Mouse (Mus musculus) testis, adult 2 months (tissue): ENCODE measurements at regions not wholly inside any gene's neighbourhood (a gene's known extent, or its start where the extent isn't known, plus 50 kb on each side); places are given as distances from the start of the nearest gene placed in this dataset.

Experiments used
- H3K27ac ChIP-seq: fragments of 200-500 bp; 2 replicates; pipeline ENCODE4 v1.5.1; 2012; ENCODE audit warnings: low read depth, low read length; ENCODE audit not compliant: control insufficient read depth, insufficient read depth
- H3K27me3 ChIP-seq: fragments of 200-500 bp; 2 replicates; pipeline ENCODE4 v1.6.1; 2012; ENCODE audit warnings: mild to moderate bottlenecking, low read length, moderate library complexity; ENCODE audit not compliant: control insufficient read depth, insufficient read depth
- H3K36me3 ChIP-seq: fragments of 200-500 bp; 2 replicates; pipeline ENCODE4 v1.6.1; 2012; ENCODE audit warnings: mild to moderate bottlenecking, low read length; ENCODE audit not compliant: control insufficient read depth, insufficient read depth
- H3K4me1 ChIP-seq: fragments of 200-500 bp; 2 replicates; pipeline ENCODE4 v1.6.1; 2012; ENCODE audit warnings: low read length; ENCODE audit not compliant: control insufficient read depth, insufficient read depth
- H3K4me3 ChIP-seq: fragments of 200-500 bp; 2 replicates; pipeline ENCODE4 v1.5.1; 2012; ENCODE audit warnings: low read depth, mild to moderate bottlenecking, low read length, moderate library complexity, mixed read lengths; ENCODE audit not compliant: control insufficient read depth
- CTCF ChIP-seq: fragments of 200-500 bp; IDR thresholded peaks from 2 replicates; pipeline ENCODE4 v1.5.1; 2012; ENCODE audit warnings: low read depth, mild to moderate bottlenecking, inconsistent platforms, low read length, moderate library complexity; ENCODE audit not compliant: control insufficient read depth, insufficient read depth, insufficient replicate concordance
- POLR2A ChIP-seq: fragments of 200-500 bp; IDR thresholded peaks from 2 replicates; pipeline ENCODE4 v1.6.1; 2012; ENCODE audit warnings: low read depth, mild to moderate bottlenecking, inconsistent platforms, low read length, moderate library complexity; ENCODE audit not compliant: control insufficient read depth

DNA sequence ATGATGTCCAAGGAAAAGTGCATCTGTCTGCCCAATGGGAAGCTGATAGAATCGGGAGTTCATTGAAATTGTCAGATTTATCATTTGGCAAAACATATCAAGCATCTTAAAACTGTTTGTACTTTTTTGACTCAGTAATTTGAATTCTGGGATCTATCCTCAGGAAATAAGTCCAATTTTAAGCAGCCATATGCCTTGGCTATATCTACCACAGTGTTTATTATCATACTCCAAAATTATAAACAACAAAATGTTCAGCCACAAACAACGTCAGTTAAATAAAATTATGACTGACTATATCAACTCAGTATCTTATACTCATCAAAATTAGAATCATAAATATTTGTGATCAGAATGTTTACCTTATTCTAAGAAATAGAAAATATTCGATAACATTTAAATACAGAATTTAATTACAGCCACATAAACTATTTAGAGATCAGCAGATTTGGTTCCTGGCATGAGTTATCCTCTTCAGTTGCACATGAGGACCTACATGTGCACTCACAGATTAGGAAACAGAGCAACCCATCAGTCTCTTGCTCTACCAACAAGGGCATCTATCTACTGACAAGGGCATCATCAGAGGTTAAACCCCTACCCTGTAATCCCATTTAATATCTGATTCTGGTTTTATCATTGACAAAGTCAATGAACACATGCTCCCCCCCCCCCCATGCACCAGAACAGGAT, 451.9 kb upstream of the Sphkap start:
- no peak overlapping the region for H3K4me3 ChIP-seq
- no peaks in the 10 kb centered on the region for H3K36me3 ChIP-seq
- H3K27me3 ChIP-seq: no peaks in the 10 kb centered on the region
- H3K4me1 ChIP-seq: no peaks in the 10 kb centered on the region
- TF ChIP-seq POLR2A (no peak), CTCF (no peak)
- no peak overlapping the region for H3K27ac ChIP-seq

DNA sequence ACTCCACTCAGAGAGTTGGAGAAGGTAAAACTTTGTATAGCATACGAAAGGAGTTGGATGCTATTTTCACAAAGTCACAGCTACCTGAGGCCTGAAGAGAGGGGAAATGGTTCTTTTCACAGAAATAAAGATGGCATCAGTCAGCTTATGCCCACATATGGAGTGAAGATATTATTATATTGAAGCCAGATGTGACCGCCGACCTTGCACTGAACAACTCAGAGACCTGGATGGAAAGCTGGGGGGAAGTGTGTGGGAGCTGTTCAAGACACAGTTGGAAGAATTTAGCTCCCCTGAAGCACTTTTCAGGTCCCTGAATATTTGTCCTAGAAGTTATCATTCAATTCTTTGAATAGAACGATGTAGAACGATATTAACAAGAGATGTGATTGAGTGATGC, 446.0 kb upstream of the Sphkap start:
- TF ChIP-seq CTCF: no peak
- TF ChIP-seq POLR2A: no peak
- H3K4me1 ChIP-seq: no peaks in the 10 kb centered on the region
- H3K4me3 ChIP-seq: no peak overlapping the region
- no peak overlapping the region for H3K27ac ChIP-seq
- H3K36me3 ChIP-seq: no peaks in the 10 kb centered on the region
- H3K27me3 ChIP-seq: no peaks in the 10 kb centered on the region

DNA sequence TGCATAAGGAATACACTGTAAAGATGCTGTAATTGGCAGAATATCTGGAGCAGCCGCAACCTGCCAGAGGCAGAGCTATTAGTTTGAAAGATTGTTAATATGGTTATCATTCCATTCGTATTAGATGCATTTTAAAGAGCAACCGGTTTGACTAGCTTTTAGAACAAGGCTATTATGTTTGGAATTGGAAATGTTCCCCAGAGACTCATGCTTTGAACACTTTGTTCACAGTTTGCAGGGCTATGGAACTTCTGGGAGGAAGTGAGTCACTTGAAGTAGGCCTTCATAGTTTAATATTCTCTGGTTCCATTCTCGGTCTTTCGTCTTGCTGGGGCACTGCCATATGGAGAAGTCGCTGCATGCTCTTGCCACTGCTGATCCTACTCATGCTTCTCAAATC, 443.1 kb upstream of the Sphkap start:
- TF ChIP-seq POLR2A (no peak), CTCF (no peak)
- no peak overlapping the region for H3K27ac ChIP-seq
- H3K36me3 ChIP-seq: no peaks in the 10 kb centered on the region
- H3K4me3 ChIP-seq: no peak overlapping the region
- H3K4me1 ChIP-seq: no peaks in the 10 kb centered on the region
- H3K27me3 ChIP-seq: no peaks in the 10 kb centered on the region

DNA sequence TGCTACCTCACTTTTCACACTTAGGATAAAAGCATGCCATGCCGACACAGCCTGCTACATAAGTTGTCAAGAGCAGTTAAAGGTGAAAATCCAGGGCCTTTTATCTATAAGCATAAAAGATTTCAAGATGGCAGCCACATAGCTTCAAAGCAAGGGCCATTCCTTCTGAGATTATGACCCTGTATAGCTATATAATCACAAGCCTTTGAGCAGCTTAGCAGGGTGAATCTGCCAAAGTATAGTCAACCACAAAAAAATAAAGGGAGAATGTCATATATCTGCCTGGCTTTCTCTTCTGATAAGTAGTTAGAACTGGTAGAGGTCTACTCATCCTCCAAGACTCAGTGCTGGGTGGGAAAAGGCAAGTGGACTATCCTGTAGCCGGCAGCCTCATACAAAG, 440.4 kb upstream of the Sphkap start:
- Histone ChIP-seq H3K4me1 (no peaks in the 10 kb centered on the region), H3K27ac (no peak overlapping the region), H3K27me3 (no peaks in the 10 kb centered on the region), H3K4me3 (no peak overlapping the region), H3K36me3 (no peaks in the 10 kb centered on the region)
- no peak for TF ChIP-seq POLR2A

DNA sequence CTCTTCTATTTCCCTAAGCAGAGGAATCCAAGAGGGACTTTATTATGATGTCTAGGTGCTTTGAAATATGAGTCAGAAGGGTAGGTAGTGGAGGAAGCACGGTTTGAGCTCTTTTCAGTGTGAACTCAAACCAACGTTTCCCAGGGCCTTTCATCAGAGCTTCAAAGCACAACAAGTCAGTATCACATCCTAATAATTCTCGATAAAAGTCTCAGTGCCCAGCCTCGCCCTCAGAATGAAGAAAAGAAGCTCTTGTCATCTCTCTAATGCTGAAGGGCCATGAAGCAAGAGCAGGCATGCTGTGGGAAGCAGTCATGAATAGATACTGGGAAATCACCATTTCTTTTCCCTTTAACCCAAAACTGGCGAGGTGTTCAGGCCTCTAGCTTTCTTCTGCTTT, 440.0 kb upstream of the Sphkap start:
- Histone ChIP-seq H3K4me3 (no peak overlapping the region), H3K27ac (no peak overlapping the region), H3K27me3 (no peaks in the 10 kb centered on the region), H3K36me3 (no peaks in the 10 kb centered on the region), H3K4me1 (no peaks in the 10 kb centered on the region)
- TF ChIP-seq CTCF (no peak), POLR2A (no peak)

DNA sequence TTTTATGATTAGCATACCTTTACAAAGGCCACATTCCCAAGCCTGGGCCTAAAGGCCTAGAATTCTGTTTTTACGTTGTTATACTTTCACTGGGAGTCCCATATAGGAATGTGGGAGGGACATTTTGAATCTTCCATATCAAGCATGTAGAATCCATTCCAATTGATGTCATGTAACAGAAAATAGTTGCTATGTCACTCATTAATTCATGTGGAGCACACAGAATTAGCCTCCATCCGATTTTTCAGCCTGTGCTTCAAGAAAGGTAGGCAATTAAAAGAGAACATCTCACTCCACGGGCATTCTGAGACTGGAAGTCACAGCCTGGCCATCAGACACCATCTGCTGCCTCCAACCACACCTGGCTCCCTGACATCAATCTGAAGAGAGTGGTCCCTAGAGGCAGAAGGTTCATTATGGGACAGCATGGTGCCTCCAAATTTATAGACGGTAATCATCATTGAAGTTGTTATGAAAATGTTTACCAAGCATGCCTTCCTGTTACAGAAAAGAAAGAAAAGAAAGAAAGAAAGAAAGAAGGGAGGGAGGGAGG, 436.9 kb upstream of the Sphkap start:
- H3K4me3 ChIP-seq: no peak overlapping the region
- no peaks in the 10 kb centered on the region for H3K4me1 ChIP-seq
- no peak for TF ChIP-seq CTCF
- TF ChIP-seq POLR2A: no peak
- H3K27ac ChIP-seq: no peak overlapping the region
- H3K27me3 ChIP-seq: no peaks in the 10 kb centered on the region
- no peaks in the 10 kb centered on the region for H3K36me3 ChIP-seq

DNA sequence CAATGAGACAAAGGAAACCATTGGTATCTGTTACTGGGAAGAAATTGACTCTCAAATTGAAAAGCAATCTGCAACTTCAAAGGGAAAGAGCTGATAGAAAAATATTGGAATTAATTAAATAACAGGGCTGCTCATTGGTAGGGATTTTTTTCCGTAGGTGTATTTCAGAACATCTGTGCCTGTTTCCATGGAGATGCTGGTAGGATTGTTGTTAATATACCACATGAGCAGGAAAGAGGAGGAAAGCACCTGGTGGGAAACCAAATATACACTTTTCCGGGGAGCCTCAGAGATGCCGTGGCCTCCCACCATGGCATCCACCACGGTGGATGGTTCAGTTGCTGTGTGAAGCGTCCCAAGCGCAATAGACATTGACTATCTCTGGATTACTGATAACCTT, 428.0 kb upstream of the Sphkap start:
- H3K27ac ChIP-seq: no peak overlapping the region

More for the DNA sequence above, 428.0 kb upstream of the Sphkap start:
- H3K27me3 ChIP-seq: no peaks in the 10 kb centered on the region
- H3K4me3 ChIP-seq: no peak overlapping the region
- H3K36me3 ChIP-seq: no peaks in the 10 kb centered on the region
- no peaks in the 10 kb centered on the region for H3K4me1 ChIP-seq
- TF ChIP-seq POLR2A (no peak), CTCF (no peak)
